Mouse (Mus musculus) testis, adult 2 months (tissue): ENCODE measurements around the gene Emilin3.

ENCODE experiments used
- CTCF ChIP-seq: fragments of 200-500 bp; IDR thresholded peaks from 2 replicates; pipeline ENCODE4 v1.5.1; 2012; ENCODE audit warnings: low read depth, mild to moderate bottlenecking, inconsistent platforms, low read length, moderate library complexity; ENCODE audit not compliant: control insufficient read depth, insufficient read depth, insufficient replicate concordance
- POLR2A ChIP-seq: fragments of 200-500 bp; IDR thresholded peaks from 2 replicates; pipeline ENCODE4 v1.6.1; 2012; ENCODE audit warnings: low read depth, mild to moderate bottlenecking, inconsistent platforms, low read length, moderate library complexity; ENCODE audit not compliant: control insufficient read depth

- TF ChIP-seq CTCF (no peak), POLR2A (no peak)
Measured at GRCm38 (mm10) chr2:160901656-160902412, 10.3 kb downstream of the Emilin3 start.
